23 mouse cellular contexts compared by ENCODE assay signal in genomic region chr11:112370941-112371340, GRCm38 (mm10).
"Had no signal": no experiment of that assay in that cellular context is flagged by ENCODE, and none has a peak within 500 bp of the region (broad histone marks: within the 10 kb centered on the region; RNA-seq: fewer than 3 reads in every experiment).

No protein-coding gene starts in this region.

- H3K4me2 ChIP-seq: lung, embryonic 15.5 days; midbrain, embryonic 12.5 days; neural tube, embryonic 13.5 days; neural tube, embryonic 15.5 days; stomach, embryonic 15.5 days had no signal

- DNase-seq: liver, postnatal 0 days; lung, adult 2 months; lung, postnatal 14 days; lung, postnatal 36 days; midbrain, embryonic 14.5 days; retina, postnatal 1 day; right cerebral cortex, adult 18-20 months; right cerebral cortex, postnatal 25 days; thymus, adult 2 months; thymus, postnatal 25 days; thymus, postnatal 4 days had no signal

- H3K27me3 ChIP-seq: lung, embryonic 15.5 days; megakaryocyte, embryonic 14.5 days; midbrain, embryonic 12.5 days; neural tube, embryonic 13.5 days; neural tube, embryonic 15.5 days; stomach, embryonic 15.5 days had no signal

- H3K9ac ChIP-seq: liver, postnatal 0 days; lung, embryonic 15.5 days; midbrain, embryonic 12.5 days; neural tube, embryonic 13.5 days; neural tube, embryonic 15.5 days; stomach, embryonic 15.5 days had no signal

- H3K9me3 ChIP-seq: lung, embryonic 15.5 days; midbrain, embryonic 10.5 days; midbrain, embryonic 12.5 days; neural tube, embryonic 13.5 days; neural tube, embryonic 15.5 days; stomach, embryonic 15.5 days had no signal

- H3K36me3 ChIP-seq: lung, embryonic 15.5 days; midbrain, embryonic 10.5 days; midbrain, embryonic 12.5 days; neural tube, embryonic 13.5 days; neural tube, embryonic 15.5 days; stomach, embryonic 15.5 days had no signal

- H3K27ac ChIP-seq: lung, embryonic 15.5 days; macrophage; midbrain, embryonic 10.5 days; midbrain, embryonic 12.5 days; neural tube, embryonic 13.5 days; neural tube, embryonic 15.5 days; stomach, embryonic 15.5 days; stomach, postnatal 0 days had no signal

- ATAC-seq: liver, postnatal 0 days; lung, postnatal 0 days; midbrain, embryonic 16.5 days had no signal

- H3K4me1 ChIP-seq: lung, embryonic 15.5 days; megakaryocyte, embryonic 14.5 days; midbrain, embryonic 10.5 days; midbrain, embryonic 12.5 days; neural tube, embryonic 15.5 days; stomach, embryonic 15.5 days had no signal

- H3K4me3 ChIP-seq: lung, embryonic 15.5 days; megakaryocyte, embryonic 14.5 days; midbrain, embryonic 10.5 days; midbrain, embryonic 12.5 days; myocyte; neural tube, embryonic 13.5 days; neural tube, embryonic 15.5 days; stomach, embryonic 15.5 days had no signal
